Mouse (Mus musculus): Measurements from ENCODE around the gene Slc46a3. TPM values are rescaled to one million over a fixed set of nuclear protein-coding genes. Genes with fewer than 3 reads are reported as not detected.

Gene Slc46a3
- polyA plus RNA-seq, 1 experiment: 6.4 TPM

DNA sequence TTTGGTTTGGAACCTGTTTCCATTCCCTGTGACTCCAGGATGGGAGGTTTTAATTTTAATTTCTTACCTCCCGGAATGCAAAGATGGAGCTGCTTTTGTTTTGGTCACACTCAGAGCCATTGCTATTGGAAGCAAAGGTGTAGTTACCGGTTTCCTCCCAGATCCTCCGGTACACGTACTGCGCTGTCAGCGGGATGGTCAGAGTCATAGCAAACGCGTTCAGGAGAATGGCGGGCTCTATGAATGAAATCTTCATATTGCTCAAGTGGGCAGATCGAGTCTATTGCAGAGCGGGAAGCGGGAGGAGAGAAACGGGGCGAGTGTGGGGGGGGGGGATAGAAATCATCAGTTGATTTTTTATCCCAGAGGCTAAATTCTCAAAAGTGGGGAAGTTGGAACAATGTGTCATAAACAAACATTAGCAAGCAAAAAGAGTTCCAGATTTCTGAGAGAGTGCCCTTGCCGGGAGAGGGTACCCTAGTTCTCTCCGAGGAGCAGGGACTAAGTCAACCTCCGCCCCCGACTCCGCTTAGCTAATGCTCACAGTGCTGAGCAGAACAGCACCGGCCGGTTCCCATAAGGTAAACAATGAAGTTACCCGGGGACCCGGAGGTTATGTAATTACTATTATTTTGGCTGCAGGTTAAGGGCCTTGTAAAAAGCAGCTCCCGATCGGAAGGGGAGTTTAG lies 705 bp downstream of the Slc46a3 start:
- Histone ChIP-seq H3K4me3 (ENCODE audit: control insufficient read depth, low read depth, low read length) (peak overlapping the region; percentile 88), H3K27ac (ENCODE audit: control insufficient read depth, insufficient read depth, low read depth, low read length) (no peak overlapping the region), H3K4me1 (ENCODE audit: control insufficient read depth, insufficient read depth, low read length) (peaks cover 12% of the 10 kb centered on the region), H3K36me3 (ENCODE audit: control insufficient read depth, insufficient read depth, low read length) (no peaks in the 10 kb centered on the region), H3K27me3 (ENCODE audit: control insufficient read depth, insufficient read depth, low read length) (no peaks in the 10 kb centered on the region)
- TF ChIP-seq CTCF (IDR thresholded peaks at IDR 0.05; ENCODE audit: control insufficient read depth, insufficient read depth, insufficient replicate concordance, low read depth, low read length): no peak
- TF ChIP-seq POLR2A (IDR thresholded peaks at IDR 0.05; ENCODE audit: control insufficient read depth, low read depth, low read length): no peak

GRCm38 (mm10) chr5:147893143-147893542 lies 1.5 kb downstream of the Slc46a3 start:
- no peak for TF ChIP-seq POLR2A (IDR thresholded peaks at IDR 0.05; ENCODE audit: control insufficient read depth, low read depth, low read length)
- TF ChIP-seq CTCF (IDR thresholded peaks at IDR 0.05; ENCODE audit: control insufficient read depth, insufficient read depth, insufficient replicate concordance, low read depth, low read length): no peak
- Histone ChIP-seq H3K4me3 (ENCODE audit: control insufficient read depth, low read depth, low read length) (no peak overlapping the region), H3K27ac (ENCODE audit: control insufficient read depth, insufficient read depth, low read depth, low read length) (no peak overlapping the region)

GRCm38 (mm10) chr5:147892735-147893134 lies 1.9 kb downstream of the Slc46a3 start:
- Histone ChIP-seq H3K27me3 (ENCODE audit: control insufficient read depth, insufficient read depth, low read length) (no peaks in the 10 kb centered on the region), H3K36me3 (ENCODE audit: control insufficient read depth, insufficient read depth, low read length) (no peaks in the 10 kb centered on the region), H3K27ac (ENCODE audit: control insufficient read depth, insufficient read depth, low read depth, low read length) (no peak overlapping the region), H3K4me3 (ENCODE audit: control insufficient read depth, low read depth, low read length) (no peak overlapping the region), H3K4me1 (ENCODE audit: control insufficient read depth, insufficient read depth, low read length) (peaks cover 12% of the 10 kb centered on the region)
- no peak for TF ChIP-seq POLR2A (IDR thresholded peaks at IDR 0.05; ENCODE audit: control insufficient read depth, low read depth, low read length)
- TF ChIP-seq CTCF (IDR thresholded peaks at IDR 0.05; ENCODE audit: control insufficient read depth, insufficient read depth, insufficient replicate concordance, low read depth, low read length): no peak

More at GRCm38 (mm10) chr5:147893143-147893542, 1.5 kb downstream of the Slc46a3 start:
- Histone ChIP-seq H3K36me3 (ENCODE audit: control insufficient read depth, insufficient read depth, low read length) (no peaks in the 10 kb centered on the region), H3K4me1 (ENCODE audit: control insufficient read depth, insufficient read depth, low read length) (peaks cover 12% of the 10 kb centered on the region), H3K27me3 (ENCODE audit: control insufficient read depth, insufficient read depth, low read length) (no peaks in the 10 kb centered on the region)

- Histone ChIP-seq H3K27me3 (ENCODE audit: control insufficient read depth, insufficient read depth, low read length) (no peaks in the 10 kb centered on the region), H3K36me3 (ENCODE audit: control insufficient read depth, insufficient read depth, low read length) (no peaks in the 10 kb centered on the region), H3K4me1 (ENCODE audit: control insufficient read depth, insufficient read depth, low read length) (no peaks in the 10 kb centered on the region; the same call in 1 of the 2 replicates), H3K27ac (ENCODE audit: control insufficient read depth, insufficient read depth, low read depth, low read length) (no peak overlapping the region), H3K4me3 (ENCODE audit: control insufficient read depth, low read depth, low read length) (no peak overlapping the region)
- TF ChIP-seq POLR2A (IDR thresholded peaks at IDR 0.05; ENCODE audit: control insufficient read depth, low read depth, low read length) (no peak), CTCF (IDR thresholded peaks at IDR 0.05; ENCODE audit: control insufficient read depth, insufficient read depth, insufficient replicate concordance, low read depth, low read length) (no peak)
These were observed 6.0 kb downstream of the Slc46a3 start for GRCm38 (mm10) chr5:147888313-147889297.

- no peak overlapping the region for H3K27ac ChIP-seq (ENCODE audit: control insufficient read depth, insufficient read depth, low read depth, low read length)
- no peaks in the 10 kb centered on the region for H3K27me3 ChIP-seq (ENCODE audit: control insufficient read depth, insufficient read depth, low read length)
- H3K36me3 ChIP-seq (ENCODE audit: control insufficient read depth, insufficient read depth, low read length): no peaks in the 10 kb centered on the region
- no peak overlapping the region for H3K4me3 ChIP-seq (ENCODE audit: control insufficient read depth, low read depth, low read length)
- H3K4me1 ChIP-seq (ENCODE audit: control insufficient read depth, insufficient read depth, low read length): no peaks in the 10 kb centered on the region
- TF ChIP-seq POLR2A (IDR thresholded peaks at IDR 0.05; ENCODE audit: control insufficient read depth, low read depth, low read length) (no peak), CTCF (IDR thresholded peaks at IDR 0.05; ENCODE audit: control insufficient read depth, insufficient read depth, insufficient replicate concordance, low read depth, low read length) (no peak)
These were observed 11.0 kb downstream of the Slc46a3 start for GRCm38 (mm10) chr5:147883581-147883980.

GRCm38 (mm10) chr5:147879971-147880682 lies 14.5 kb downstream of the Slc46a3 start:
- no peaks in the 10 kb centered on the region for H3K4me1 ChIP-seq (ENCODE audit: control insufficient read depth, insufficient read depth, low read length)
- TF ChIP-seq POLR2A (IDR thresholded peaks at IDR 0.05; ENCODE audit: control insufficient read depth, low read depth, low read length) (no peak), CTCF (IDR thresholded peaks at IDR 0.05; ENCODE audit: control insufficient read depth, insufficient read depth, insufficient replicate concordance, low read depth, low read length) (no peak)
- no peak overlapping the region for H3K4me3 ChIP-seq (ENCODE audit: control insufficient read depth, low read depth, low read length)
- no peaks in the 10 kb centered on the region for H3K27me3 ChIP-seq (ENCODE audit: control insufficient read depth, insufficient read depth, low read length)
- H3K27ac ChIP-seq (ENCODE audit: control insufficient read depth, insufficient read depth, low read depth, low read length): no peak overlapping the region
- no peaks in the 10 kb centered on the region; the same call in 1 of the 2 replicates for H3K36me3 ChIP-seq (ENCODE audit: control insufficient read depth, insufficient read depth, low read length)

All from testis, adult 2 months (tissue).